ENCODE assay signal across 31 mouse cellular contexts in the genomic region with DNA sequence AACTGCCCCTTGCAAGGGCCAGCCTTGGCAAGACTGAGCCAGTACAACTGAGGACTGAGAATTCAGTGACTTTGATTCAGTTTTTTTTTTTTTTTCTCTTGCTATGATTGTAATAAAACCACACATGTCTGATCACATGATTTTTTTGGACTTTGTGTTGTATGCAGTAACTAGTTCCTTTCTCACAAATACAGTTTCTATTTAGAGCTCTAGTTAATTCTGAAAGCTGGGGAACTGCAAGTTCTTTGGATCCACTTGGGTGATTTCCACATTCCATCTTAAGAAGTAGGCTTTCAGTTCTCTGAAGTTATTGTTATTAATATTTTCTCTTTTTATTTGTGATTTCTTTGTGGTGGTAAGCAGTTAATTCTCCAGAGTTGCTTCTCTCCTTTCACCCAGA.
"Had no signal": no experiment of that assay in that cellular context is flagged by ENCODE, and none has a peak within 500 bp of the region (broad histone marks: within the 10 kb centered on the region; RNA-seq: fewer than 3 reads in every experiment).

No protein-coding gene starts in this region.

- ATAC-seq: hindbrain, embryonic 16.5 days; hindbrain, postnatal 0 days; inflammation-experienced regulatory T-cells, adult 6 months; intestine, embryonic 15.5 days; intestine, embryonic 16.5 days; intestine, postnatal 0 days had no signal

- DNase-seq: heart, adult 2 months; heart, postnatal 10 days; heart, postnatal 14 days; heart, postnatal 36 days; heart, postnatal 4 days; kidney, adult 11 months; kidney, adult 18-20 months; kidney, postnatal 14 days; kidney, postnatal 25 days; kidney, postnatal 4 days; layer of hippocampus, adult 9-11 months; layer of hippocampus, postnatal 36 days had no signal

- H3K9ac ChIP-seq: heart, embryonic 12.5 days; heart, embryonic 13.5 days; heart, embryonic 15.5 days; hindbrain, embryonic 12.5 days; hindbrain, embryonic 13.5 days; hindbrain, embryonic 14.5 days; hindbrain, embryonic 15.5 days; intestine, embryonic 15.5 days had no signal

- H3K9me3 ChIP-seq: heart, embryonic 10.5 days; heart, embryonic 12.5 days; heart, embryonic 13.5 days; heart, embryonic 15.5 days; hindbrain, embryonic 10.5 days; hindbrain, embryonic 12.5 days; hindbrain, embryonic 13.5 days; hindbrain, embryonic 15.5 days; intestine, embryonic 15.5 days had no signal

- H3K27ac ChIP-seq: heart, adult 2 months; heart, embryonic 10.5 days; heart, embryonic 13.5 days; heart, embryonic 15.5 days; hindbrain, embryonic 10.5 days; hindbrain, embryonic 12.5 days; hindbrain, embryonic 13.5 days; hindbrain, embryonic 14.5 days; hindbrain, embryonic 15.5 days; hindbrain, postnatal 0 days; intestine, embryonic 15.5 days; kidney, postnatal 0 days; layer of hippocampus, adult 2 months; left cerebral cortex, adult 2 months had no signal

- H3K27me3 ChIP-seq: heart, embryonic 12.5 days; heart, embryonic 13.5 days; heart, embryonic 15.5 days; hindbrain, embryonic 12.5 days; hindbrain, embryonic 13.5 days; hindbrain, embryonic 15.5 days; intestine, embryonic 15.5 days had no signal

- H3K4me3 ChIP-seq: heart, adult 2 months; heart, embryonic 10.5 days; heart, embryonic 12.5 days; heart, embryonic 13.5 days; heart, embryonic 15.5 days; hindbrain, embryonic 10.5 days; hindbrain, embryonic 12.5 days; hindbrain, embryonic 13.5 days; hindbrain, embryonic 15.5 days; intestine, embryonic 15.5 days; layer of hippocampus, adult 2 months; left cerebral cortex, adult 2 months had no signal

- H3K4me1 ChIP-seq: heart, embryonic 10.5 days; heart, embryonic 12.5 days; heart, embryonic 13.5 days; heart, embryonic 15.5 days; hindbrain, embryonic 10.5 days; hindbrain, embryonic 12.5 days; hindbrain, embryonic 13.5 days; hindbrain, embryonic 15.5 days; intestine, embryonic 15.5 days had no signal

- H3K36me3 ChIP-seq: heart, embryonic 10.5 days; heart, embryonic 12.5 days; heart, embryonic 13.5 days; heart, embryonic 15.5 days; hindbrain, embryonic 10.5 days; hindbrain, embryonic 12.5 days; hindbrain, embryonic 13.5 days; hindbrain, embryonic 15.5 days; intestine, embryonic 15.5 days had no signal

- H3K4me2 ChIP-seq: heart, embryonic 11.5 days; heart, embryonic 12.5 days; heart, embryonic 13.5 days; heart, embryonic 15.5 days; hindbrain, embryonic 12.5 days; hindbrain, embryonic 13.5 days; hindbrain, embryonic 14.5 days; hindbrain, embryonic 15.5 days; intestine, embryonic 15.5 days had no signal
